Mouse (Mus musculus) layer of hippocampus, adult 9-11 months (tissue): Measurements from ENCODE around the gene P2ry2.

ENCODE experiments used
- DNase-seq: peaks from one replicate; pipeline ENCODE4 v3.0.0; 2022

Gene P2ry2

GRCm38 (mm10) chr7:100978171-100978570 is 34.5 kb downstream of the P2ry2 start:
- no peak for DNase-seq

GRCm38 (mm10) chr7:100974135-100974903 is 38.3 kb downstream of the P2ry2 start, which contains the start of gene P2ry6:
P2ry6 (minus strand) TSS chr7:100974649.
- DNase-seq = no peak

GRCm38 (mm10) chr7:100972875-100973274 is 39.8 kb downstream of the P2ry2 start:
- peak; percentile 52 for DNase-seq

GRCm38 (mm10) chr7:100968874-100969659 is 43.6 kb downstream of the P2ry2 start:
- DNase-seq = no peak

GRCm38 (mm10) chr7:100968376-100968775 is 44.3 kb downstream of the P2ry2 start:
- no peak for DNase-seq

- no peak for DNase-seq
Measured at GRCm38 (mm10) chr7:100967850-100968249, 44.8 kb downstream of the P2ry2 start.

- no peak for DNase-seq
Measured at GRCm38 (mm10) chr7:100966014-100966413, 46.7 kb downstream of the P2ry2 start.

- no peak for DNase-seq
Measured at GRCm38 (mm10) chr7:100965079-100965478, 47.6 kb downstream of the P2ry2 start.

GRCm38 (mm10) chr7:100964242-100964641 is 48.4 kb downstream of the P2ry2 start:
- DNase-seq = peak; percentile 80

- no peak for DNase-seq
Measured at GRCm38 (mm10) chr7:100963381-100963780, 49.3 kb downstream of the P2ry2 start.

GRCm38 (mm10) chr7:100961146-100961545 is 51.5 kb downstream of the P2ry2 start:
- DNase-seq = peak; percentile 48

GRCm38 (mm10) chr7:100960462-100960861 is 52.2 kb downstream of the P2ry2 start:
- DNase-seq = no peak

GRCm38 (mm10) chr7:100958426-100958825 is 54.2 kb downstream of the P2ry2 start:
- DNase-seq = no peak

GRCm38 (mm10) chr7:100952686-100953085 is 60.0 kb downstream of the P2ry2 start:
- no peak for DNase-seq

- no peak for DNase-seq
Measured at GRCm38 (mm10) chr7:100951903-100952302, 60.8 kb downstream of the P2ry2 start.

- DNase-seq = peak; percentile 87
Measured at GRCm38 (mm10) chr7:100950481-100951010, 62.1 kb downstream of the P2ry2 start.

GRCm38 (mm10) chr7:100950031-100950430 is 62.6 kb downstream of the P2ry2 start:
- no peak for DNase-seq
